Mouse (Mus musculus): Measurements from ENCODE around the gene Timm44.
"Not testable (repeated sequence)": the region's sequence is repeated elsewhere in the genome, so short reads cannot be mapped to it uniquely, and the experiment has no call there.

Timm44 gene

DNA sequence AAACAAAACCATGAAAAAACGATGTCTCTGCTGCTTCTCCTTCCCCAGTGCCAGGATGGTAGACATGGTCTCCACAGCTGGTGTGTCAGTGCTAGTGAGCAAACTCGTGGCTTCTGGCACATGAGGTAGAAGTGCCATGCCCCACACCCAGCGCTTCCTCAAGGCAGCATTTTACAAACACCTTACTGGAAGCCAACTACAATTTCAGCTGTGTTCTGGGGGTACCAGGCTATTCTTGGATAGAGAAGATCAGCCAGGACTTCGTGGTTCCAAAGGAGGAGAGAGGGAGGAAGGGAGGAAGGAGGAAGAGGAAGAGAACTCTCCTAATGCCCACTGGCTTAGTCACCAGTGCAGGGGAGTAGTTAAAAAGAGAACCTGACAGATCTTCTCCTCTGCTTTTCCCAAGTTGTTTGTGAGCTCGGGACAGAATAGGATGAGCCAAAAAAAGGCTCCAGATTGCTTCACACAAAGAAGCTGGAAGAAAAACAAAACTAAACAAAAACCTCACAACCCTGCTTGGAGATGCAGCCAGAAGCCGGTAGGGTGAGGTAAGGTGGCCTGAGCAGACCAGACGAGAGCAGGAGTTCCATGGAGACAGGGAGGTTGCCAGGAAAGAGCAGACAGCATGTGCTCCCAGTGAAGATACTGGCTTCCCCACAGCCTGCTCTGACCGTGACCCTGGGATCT, 12.5 kb downstream of the Timm44 start:
- no peak for DNase-seq (ENCODE audit: low read depth, low spot score)

- DNase-seq (ENCODE audit: low read depth, low spot score): no peak
Observed at GRCm38 (mm10) chr8:4259805-4260170, 15.9 kb downstream of the Timm44 start.

DNA sequence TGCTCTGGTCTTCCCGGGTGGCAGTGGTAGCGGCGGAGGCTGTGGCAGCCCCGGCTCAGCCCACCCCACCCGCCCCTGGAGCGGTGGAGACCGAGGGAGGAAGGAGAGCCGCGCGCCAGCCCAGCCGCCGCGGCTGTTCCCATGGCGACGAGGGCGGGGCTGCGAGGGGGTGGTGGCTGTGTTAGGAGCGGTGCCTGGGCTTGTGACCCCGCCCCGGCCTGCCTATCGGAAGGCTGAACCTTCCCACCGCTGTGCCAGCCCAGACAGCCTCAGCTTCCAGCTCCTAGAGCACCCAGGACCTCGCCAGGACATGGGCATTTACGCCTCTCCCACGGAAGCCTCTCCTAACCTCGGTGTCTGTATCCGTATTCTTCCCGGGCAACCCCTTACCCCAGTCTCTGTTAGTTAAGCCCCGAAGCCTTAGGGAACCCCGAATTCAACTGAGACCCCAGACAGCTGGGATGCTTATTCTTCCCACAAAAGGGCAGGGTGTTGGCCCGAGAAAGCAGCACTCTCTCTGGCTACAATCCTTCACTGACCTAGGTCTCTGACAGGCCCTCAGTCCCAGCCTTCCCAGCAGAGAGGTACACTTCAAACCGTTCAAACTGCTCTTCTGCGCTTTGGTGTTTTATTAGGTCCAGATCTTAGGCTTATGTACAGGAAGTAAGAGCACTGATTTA, 16.4 kb downstream of the Timm44 start, which contains the start of gene Ctxn1:
Gene Ctxn1, minus strand, starts transcription at position 150 of the 680 bp plus-strand sequence.
- DNase-seq (ENCODE audit: low read depth, low spot score): peak; percentile 82

DNA sequence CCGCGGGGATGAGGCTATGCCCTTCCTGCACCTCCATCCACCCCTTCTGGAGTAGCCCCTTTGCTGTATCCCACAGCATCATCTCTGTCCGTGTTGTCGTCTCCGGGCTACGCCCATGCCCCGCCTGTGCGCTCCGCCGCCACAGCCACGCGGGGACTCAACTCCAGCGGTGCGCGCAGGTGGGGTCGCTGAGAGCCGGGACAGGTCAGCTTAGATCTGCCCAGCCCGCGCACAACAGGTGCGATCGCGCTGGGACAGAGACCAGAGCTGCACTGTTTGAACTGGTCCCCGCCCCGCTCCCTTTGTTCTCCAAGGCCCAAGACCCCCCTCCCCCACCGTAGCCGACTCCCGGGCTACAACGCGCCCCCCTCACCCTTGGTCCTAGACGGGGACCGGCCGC, 17.0 kb downstream of the Timm44 start:
- DNase-seq (ENCODE audit: low read depth, low spot score): no peak

DNA sequence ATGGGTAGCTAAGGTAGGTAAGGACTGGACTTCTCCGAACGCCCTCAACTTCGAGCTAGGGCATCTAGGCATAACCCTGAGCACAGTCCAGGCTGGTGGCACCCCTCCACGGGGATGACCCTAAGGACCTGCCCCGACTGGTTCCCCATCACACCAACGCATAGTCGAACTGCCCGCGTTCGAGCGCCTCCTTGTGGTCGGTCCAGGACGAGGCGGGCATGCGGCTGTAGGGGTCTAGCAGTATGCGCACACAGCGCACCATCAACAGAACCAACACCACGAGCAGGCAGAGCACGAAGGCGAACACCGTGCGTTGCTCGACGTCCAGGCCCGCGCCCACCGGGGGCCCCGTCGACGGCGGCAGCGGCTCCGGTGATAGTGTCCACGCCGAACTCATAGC, 17.5 kb downstream of the Timm44 start:
- peak; percentile 55 for DNase-seq (ENCODE audit: low read depth, low spot score)

GRCm38 (mm10) chr8:4257350-4257749, 18.4 kb downstream of the Timm44 start:
- no peak for DNase-seq (ENCODE audit: low read depth, low spot score)

GRCm38 (mm10) chr8:4256911-4257310, 18.8 kb downstream of the Timm44 start:
- no peak for DNase-seq (ENCODE audit: low read depth, low spot score)

DNA sequence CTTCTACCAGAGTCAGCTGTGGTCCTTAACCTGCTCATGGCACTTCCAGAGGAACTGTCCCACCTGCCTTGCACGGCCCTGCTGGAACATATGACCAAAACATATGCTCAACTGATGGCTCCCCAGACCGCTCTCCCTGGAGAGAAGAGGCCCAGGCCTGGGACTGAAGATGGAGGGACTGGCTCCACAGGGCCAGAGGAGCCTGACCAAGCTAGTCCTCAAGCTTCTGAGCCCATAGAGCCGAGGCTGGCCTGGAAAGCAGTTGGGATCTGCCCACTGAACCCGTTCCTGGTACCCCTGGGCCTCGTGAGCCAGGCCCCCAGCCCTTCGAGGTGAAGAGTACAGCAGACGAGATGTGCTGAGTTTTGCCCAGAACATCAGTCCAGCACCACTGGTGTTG, 20.2 kb downstream of the Timm44 start:
- DNase-seq (ENCODE audit: low read depth, low spot score): not testable (repeated sequence)

- DNase-seq (ENCODE audit: low read depth, low spot score): no peak
Observed at GRCm38 (mm10) chr8:4254001-4254400, 21.7 kb downstream of the Timm44 start.

- peak; percentile 94 for DNase-seq (ENCODE audit: low read depth, low spot score)
Observed at GRCm38 (mm10) chr8:4252934-4253841, 22.5 kb downstream of the Timm44 start, which contains the start of gene Snapc2. Gene Snapc2, plus strand, starts transcription at chr8:4253080.

DNA sequence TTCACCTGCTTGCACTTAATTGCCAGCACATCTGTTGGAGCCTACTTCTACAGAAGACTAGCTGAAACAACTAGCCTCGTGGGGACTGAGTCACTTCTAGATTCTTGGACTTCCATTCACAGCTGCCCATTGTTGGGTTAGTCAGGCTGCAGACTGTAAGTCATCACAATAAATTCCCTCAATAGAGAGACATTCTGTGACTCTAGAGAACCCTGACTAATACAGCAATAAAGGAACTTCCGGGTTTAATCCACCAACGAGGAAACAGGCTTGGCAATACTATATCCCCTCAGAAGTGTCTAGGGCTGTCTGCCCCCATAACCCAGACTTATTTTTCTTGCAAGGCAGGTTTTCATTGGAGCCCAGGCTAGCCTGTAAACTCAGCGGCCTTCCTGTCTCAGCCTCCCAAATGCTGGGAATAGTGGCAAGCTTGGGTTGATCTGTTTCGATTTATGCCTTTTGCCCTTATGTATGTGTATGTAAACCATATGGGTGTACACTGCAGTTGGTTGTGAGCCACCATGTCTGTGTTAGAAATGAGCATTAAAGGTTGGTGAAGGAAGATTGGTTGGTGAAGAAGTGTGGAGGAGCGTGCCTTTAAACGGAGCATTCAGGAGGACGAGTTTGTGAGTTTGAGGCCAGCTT, 23.5 kb downstream of the Timm44 start:
- DNase-seq (ENCODE audit: low read depth, low spot score): no peak

DNA sequence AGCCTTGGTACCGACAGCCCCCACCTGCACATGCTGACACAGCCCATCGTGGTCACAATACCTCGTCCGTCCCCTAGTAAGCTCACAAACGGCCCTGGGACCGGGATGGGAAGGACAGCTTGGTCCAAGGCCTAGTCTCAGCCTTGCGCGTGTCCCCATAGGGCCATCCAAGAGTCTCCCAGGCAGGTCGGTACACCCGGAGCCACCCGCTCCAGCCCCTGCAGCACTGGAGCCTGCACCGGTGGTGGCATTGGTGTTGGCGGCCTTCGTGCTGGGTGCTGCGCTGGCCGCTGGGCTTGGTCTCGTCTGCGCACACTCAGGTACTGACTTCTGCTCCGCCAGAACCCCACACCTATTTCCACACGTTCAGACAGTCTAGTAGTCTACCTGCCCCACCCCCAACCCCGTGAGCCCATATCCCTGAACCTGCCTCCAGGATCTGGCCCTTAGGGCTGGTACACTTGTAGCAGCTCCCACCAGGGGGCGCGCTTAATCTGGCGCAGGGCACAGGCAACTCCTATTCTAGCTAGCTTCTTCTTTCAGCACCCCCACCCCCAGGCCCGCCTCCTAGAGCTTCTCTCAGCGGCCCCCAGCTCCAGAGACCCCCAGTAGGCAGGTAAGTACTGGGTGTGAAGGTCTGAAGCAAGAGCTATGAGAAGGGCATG, 25.3 kb downstream of the Timm44 start:
- peak; percentile 67 for DNase-seq (ENCODE audit: low read depth, low spot score)

GRCm38 (mm10) chr8:4249213-4249612, 26.5 kb downstream of the Timm44 start:
- DNase-seq (ENCODE audit: low read depth, low spot score): no peak

- no peak for DNase-seq (ENCODE audit: low read depth, low spot score)
Observed at GRCm38 (mm10) chr8:4247951-4248540, 27.7 kb downstream of the Timm44 start, which contains the start of gene Tgfbr3l. Gene Tgfbr3l, plus strand, starts transcription at chr8:4248214.

DNA sequence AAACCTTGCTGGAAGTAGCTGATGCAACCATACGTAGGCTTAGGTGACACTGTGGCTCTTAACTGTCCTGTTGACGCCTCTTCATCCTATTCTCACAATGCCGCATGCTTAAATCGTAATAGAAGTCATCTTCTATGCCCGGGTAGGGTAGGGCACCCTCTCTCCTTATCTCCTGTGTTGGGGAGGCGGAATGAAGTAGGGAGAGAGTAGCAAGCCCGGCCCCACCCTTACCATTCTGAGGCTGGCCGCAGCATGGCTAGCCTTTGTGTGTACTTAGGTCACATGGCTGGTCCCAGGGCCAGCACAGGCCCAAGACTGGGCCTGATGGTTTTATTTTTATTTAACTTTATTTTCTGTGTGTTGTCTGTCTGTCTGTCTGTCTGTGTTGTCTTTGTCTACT, 28.5 kb downstream of the Timm44 start:
- no peak for DNase-seq (ENCODE audit: low read depth, low spot score)

DNA sequence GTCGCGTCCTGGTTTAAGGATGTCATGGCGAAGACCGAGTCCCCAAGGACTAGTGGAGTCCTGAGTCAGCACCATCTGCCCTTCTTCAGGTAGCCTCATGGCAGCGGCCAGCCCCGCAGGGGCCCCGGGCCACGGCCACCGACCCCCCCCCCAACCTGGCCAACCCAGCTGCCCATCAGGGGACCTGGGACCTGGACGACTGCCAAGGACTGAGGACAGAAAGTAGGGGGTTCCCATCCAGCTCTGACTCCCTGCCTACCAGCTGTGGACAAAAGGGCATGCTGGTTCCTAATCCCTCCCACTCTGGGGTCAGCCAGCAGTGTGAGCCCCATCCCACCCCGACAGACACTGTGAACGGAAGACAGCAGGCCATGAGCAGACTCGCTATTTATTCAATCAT, 30.0 kb downstream of the Timm44 start:
- no peak for DNase-seq (ENCODE audit: low read depth, low spot score)

- no peak for DNase-seq (ENCODE audit: low read depth, low spot score)
Observed at GRCm38 (mm10) chr8:4245061-4245460, 30.7 kb downstream of the Timm44 start.

GRCm38 (mm10) chr8:4239193-4239890, 36.4 kb downstream of the Timm44 start:
- no peak for DNase-seq (ENCODE audit: low read depth, low spot score)

DNA sequence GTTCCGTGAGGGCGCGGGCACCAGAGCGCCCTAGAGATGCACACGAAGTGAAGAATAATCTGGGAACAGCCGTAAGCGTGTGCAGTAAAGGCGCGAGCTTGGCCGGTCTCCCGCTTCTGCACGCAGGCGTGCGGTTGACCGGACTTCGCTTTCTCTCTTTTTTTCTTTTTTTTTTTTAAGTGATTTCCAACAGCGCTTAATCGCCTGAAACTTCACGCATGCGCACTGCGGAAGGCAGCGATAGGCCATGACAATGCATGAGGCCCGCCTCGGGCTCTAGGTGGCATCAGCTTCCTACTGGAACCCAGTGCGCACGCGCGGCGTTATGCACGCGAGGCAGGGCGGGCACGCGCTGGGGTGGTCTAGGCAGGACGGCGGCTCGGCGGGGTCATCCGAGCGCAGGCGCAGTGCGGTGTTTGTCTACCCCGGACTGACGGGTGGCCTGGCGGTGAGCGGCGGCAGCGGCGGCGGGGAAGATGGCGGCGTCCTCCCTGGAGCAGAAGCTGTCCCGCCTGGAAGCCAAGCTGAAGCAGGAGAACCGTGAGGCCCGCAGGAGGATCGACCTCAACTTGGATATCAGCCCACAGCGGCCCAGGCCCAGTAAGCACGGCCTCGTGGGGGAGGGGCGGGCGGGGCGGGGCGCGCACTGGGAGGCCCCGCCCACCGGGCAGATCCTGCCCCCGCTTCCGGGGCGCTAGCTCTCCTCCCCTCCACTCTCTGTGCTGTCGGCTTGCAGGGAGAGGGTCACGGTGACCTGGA, 37.1 kb downstream of the Timm44 start, which contains the start of the genes Map2k7 and Gm49320:
Gene Map2k7, plus strand, starts transcription at position 307 of the 759 bp plus-strand sequence.
Gene Gm49320, plus strand, starts transcription at position 432 of the 759 bp plus-strand sequence.
- DNase-seq (ENCODE audit: low read depth, low spot score): peak; percentile 100
